Mouse (Mus musculus): ENCODE results near the gene Olfr1033.
"Not testable (repeated sequence)": the region's sequence is repeated elsewhere in the genome, so short reads cannot be mapped to it uniquely, and the experiment has no call there.

Olfr1033 gene

GRCm38 (mm10) chr2:86020406-86020805 lies at the start of gene Olfr1033:
Gene Olfr1033, plus strand, starts transcription at chr2:86020633.
- DNase-seq (ENCODE audit: low spot score), result not testable (repeated sequence)

- DNase-seq (ENCODE audit: low spot score), result no peak
These were observed 46.8 kb upstream of the Olfr1033 start, which contains the start of gene Olfr1029 for GRCm38 (mm10) chr2:85973595-85973994. Gene Olfr1029, plus strand, starts transcription at chr2:85973895.

GRCm38 (mm10) chr2:85978976-85979375 lies 41.5 kb upstream of the Olfr1033 start, which contains the start of gene Olfr1030:
Gene Olfr1030, plus strand, starts transcription at chr2:85979276.
- DNase-seq (ENCODE audit: low spot score), result no peak

GRCm38 (mm10) chr2:85990004-85990403 lies 30.4 kb upstream of the Olfr1033 start, which contains the start of gene Olfr1031:
Gene Olfr1031, plus strand, starts transcription at chr2:85990304.
- DNase-seq (ENCODE audit: low spot score), result no peak

- DNase-seq (ENCODE audit: low spot score), result no peak
These were observed 15.2 kb upstream of the Olfr1033 start, which contains the start of gene Olfr1032 for GRCm38 (mm10) chr2:86005240-86005639. Gene Olfr1032, plus strand, starts transcription at chr2:86005540.

- DNase-seq (ENCODE audit: low spot score), result not testable (repeated sequence)
These were observed 1.1 kb downstream of the Olfr1033 start for GRCm38 (mm10) chr2:86021518-86021917.

- DNase-seq (ENCODE audit: low spot score), result no peak
These were observed 25.1 kb downstream of the Olfr1033 start, which contains the start of gene Olfr1034 for GRCm38 (mm10) chr2:86045561-86045960. Gene Olfr1034, plus strand, starts transcription at chr2:86045861.

- not testable (repeated sequence) for DNase-seq (ENCODE audit: low spot score)
These were observed 30.3 kb downstream of the Olfr1033 start for GRCm38 (mm10) chr2:86050777-86051176.

- not testable (repeated sequence) for DNase-seq (ENCODE audit: low spot score)
These were observed 43.3 kb downstream of the Olfr1033 start for GRCm38 (mm10) chr2:86063766-86064165.

GRCm38 (mm10) chr2:86070189-86070588 lies 49.8 kb downstream of the Olfr1033 start:
- no peak for DNase-seq (ENCODE audit: low spot score)

- not testable (repeated sequence) for DNase-seq (ENCODE audit: low spot score)
These were observed 53.3 kb downstream of the Olfr1033 start, which contains the start of gene Olfr1036 for GRCm38 (mm10) chr2:86073692-86074091. Gene Olfr1036, plus strand, starts transcription at chr2:86073992.

- DNase-seq (ENCODE audit: low spot score), result not testable (repeated sequence)
These were observed 60.0 kb downstream of the Olfr1033 start for GRCm38 (mm10) chr2:86080478-86080877.

GRCm38 (mm10) chr2:86087285-86087684 lies 66.9 kb downstream of the Olfr1033 start, which contains the start of gene Olfr1037:
Gene Olfr1037, minus strand, starts transcription at chr2:86087385.
- DNase-seq (ENCODE audit: low spot score), result no peak
